Mouse (Mus musculus) embryo, embryonic 9.5 days (tissue): Measurements from ENCODE around the gene Ankrd13b.
A peak's percentile ranks its signal among the peaks of the same experiment; 100 is the strongest.
"Not testable (repeated sequence)": the region's sequence is repeated elsewhere in the genome, so short reads cannot be mapped to it uniquely, and the experiment has no call there.

Source experiments
- DNase-seq: peaks from one replicate; pipeline ENCODE4 v3.0.0-alpha.2; 2017; ENCODE audit errors: extremely low spot score

Ankrd13b gene

DNA sequence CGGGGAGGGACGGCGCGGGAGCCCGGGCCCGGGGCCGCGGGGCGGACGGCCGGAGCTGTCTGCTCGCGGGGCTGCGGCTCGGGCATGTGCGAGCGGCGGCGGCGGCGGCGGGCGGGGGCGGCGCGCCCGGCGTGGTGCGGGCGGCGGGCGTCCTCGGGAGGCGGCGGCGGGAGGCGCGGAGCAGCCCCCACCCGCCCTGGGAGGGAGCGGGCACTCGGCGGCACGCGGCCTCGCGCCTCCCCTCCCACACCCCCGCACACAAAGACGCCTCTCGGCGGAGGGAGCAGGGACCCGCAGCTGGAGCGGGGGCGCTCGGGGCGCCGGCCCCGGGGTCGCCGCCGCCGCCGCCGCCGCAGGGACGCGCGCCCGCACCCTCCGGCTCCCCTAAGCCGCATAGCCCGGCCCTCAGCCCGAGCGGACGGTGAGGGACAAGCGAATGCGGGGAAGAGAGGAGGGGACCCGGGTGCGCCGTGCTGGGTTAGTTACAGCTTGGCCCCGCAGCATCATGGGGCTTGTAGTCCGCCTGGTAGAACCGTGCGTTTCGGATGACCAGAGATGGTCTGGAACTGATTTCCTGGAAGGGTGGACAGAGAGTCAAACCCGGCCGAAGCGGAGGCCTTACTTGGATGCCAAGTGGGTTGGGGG is at the start of gene Ankrd13b:
TSS of gene Ankrd13b (minus strand) at position 88 of the 645 bp plus-strand sequence.
- peak; percentile 85 for DNase-seq

DNA sequence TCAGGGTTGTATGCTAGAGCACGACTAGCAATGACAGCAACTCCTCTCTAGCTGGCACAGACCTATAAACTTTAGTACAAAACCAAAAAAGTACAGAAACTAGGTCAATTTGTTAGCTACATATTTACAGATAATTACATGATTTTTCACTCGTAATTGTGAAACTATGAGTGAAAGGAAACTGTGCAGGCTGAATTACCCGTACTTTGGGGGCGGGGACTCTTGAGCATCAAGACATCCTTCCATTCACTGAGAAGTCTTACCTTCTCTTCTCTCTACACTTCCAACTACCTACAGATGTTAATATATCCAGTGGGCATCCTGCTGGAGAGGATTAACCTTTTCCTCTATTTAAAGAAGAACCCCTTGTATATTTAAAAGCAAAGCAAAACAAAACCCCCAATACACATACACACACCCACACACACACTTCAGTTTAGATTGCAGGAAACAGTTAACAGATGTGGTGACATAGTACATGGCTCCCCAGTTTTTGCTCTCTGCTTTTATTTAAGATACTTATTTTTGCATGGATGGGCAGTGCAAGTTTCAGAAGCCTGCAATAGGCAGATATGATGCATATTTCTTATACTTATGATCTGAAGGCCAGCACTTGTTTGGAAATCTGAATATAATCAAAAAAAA is 42.8 kb upstream of the Ankrd13b start:
- no peak for DNase-seq

- DNase-seq, result no peak
Measured at GRCm38 (mm10) chr11:77530862-77531261, 41.4 kb upstream of the Ankrd13b start.

GRCm38 (mm10) chr11:77529644-77530043 is 40.2 kb upstream of the Ankrd13b start:
- no peak for DNase-seq

GRCm38 (mm10) chr11:77528420-77528819 is 38.9 kb upstream of the Ankrd13b start:
- not testable (repeated sequence) for DNase-seq

DNA sequence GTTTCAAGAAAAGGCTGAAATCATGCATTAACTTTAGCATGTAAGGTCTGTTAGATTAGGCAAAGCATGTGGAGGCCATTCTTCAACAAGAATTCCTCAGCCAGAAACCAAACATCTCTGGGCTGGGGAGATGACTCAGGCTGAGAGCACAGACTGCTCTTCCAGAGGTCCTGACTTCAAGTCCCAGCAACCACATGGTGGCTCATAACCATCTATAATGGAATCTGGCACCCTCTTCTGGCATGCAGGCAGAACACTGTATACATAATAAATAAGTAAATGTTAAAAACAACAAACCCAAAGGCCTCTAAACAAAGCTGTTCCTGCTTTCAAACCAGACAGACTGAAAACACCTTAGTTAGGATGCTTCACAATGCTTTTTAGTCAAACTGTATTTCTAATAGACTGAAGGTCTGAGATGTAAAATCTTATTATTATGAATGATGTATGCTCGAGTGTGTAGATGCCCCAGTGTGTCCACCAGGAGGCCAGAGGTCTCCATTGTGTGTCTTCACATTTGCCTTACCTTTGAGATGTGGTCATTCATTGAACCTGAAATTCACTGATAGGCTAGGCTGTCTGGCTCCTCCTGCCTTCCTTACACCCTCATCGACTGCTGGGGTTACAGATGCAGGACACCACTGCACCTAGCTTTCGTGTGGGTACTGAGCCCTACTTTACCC is 36.5 kb upstream of the Ankrd13b start:
- no peak for DNase-seq

- no peak for DNase-seq
Measured at GRCm38 (mm10) chr11:77520601-77521529, 31.4 kb upstream of the Ankrd13b start.

- no peak for DNase-seq
Measured at GRCm38 (mm10) chr11:77519043-77519442, 29.6 kb upstream of the Ankrd13b start, which contains the start of gene Gm10392. Gene Gm10392, minus strand, starts transcription at chr11:77519198.

- DNase-seq, result no peak
Measured at GRCm38 (mm10) chr11:77518051-77518798, 28.7 kb upstream of the Ankrd13b start.

GRCm38 (mm10) chr11:77516553-77517425 is 27.3 kb upstream of the Ankrd13b start:
- DNase-seq, result no peak

DNA sequence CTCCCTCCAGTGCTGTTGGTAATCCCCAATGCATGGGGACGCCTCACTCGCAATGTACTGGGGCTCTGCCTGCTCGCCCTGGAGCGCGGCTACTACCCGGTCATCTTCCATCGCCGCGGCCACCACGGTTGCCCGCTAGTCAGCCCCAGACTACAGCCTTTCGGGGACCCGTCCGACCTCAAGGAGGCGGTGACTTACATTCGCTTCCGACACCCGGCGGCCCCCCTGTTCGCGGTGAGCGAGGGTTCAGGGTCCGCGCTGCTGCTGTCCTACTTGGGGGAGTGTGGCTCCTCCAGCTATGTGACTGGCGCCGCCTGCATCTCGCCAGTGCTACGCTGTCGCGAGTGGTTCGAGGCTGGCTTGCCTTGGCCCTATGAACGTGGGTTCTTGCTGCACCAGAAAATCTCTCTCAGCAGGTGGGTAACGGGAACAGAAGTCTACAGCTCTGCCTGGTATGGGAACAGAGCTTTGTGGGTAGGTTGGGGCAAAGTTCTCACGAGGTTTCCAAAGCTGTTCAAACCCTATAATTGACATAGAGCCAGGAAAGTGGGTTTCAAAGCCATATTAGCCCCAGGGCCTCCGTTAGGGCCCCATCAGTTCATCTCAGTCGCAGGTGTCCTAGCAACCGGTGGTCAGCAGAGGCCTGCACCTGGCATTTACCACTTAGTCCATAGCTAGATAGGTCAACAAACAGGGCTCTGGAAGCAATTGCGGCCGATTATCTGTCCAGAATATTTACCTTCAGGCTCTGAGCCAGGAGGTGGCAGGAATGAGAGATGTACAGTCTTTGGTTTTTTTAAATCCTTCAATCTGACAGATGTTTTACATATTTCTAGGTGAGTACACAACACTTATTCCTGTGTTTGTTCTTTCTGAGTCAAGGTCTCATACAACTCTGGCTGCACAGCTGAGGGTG is 26.4 kb upstream of the Ankrd13b start, which contains the start of gene Trp53i13:
TSS of gene Trp53i13 (minus strand) at position 344 of the 916 bp plus-strand sequence.
- DNase-seq, result no peak

DNA sequence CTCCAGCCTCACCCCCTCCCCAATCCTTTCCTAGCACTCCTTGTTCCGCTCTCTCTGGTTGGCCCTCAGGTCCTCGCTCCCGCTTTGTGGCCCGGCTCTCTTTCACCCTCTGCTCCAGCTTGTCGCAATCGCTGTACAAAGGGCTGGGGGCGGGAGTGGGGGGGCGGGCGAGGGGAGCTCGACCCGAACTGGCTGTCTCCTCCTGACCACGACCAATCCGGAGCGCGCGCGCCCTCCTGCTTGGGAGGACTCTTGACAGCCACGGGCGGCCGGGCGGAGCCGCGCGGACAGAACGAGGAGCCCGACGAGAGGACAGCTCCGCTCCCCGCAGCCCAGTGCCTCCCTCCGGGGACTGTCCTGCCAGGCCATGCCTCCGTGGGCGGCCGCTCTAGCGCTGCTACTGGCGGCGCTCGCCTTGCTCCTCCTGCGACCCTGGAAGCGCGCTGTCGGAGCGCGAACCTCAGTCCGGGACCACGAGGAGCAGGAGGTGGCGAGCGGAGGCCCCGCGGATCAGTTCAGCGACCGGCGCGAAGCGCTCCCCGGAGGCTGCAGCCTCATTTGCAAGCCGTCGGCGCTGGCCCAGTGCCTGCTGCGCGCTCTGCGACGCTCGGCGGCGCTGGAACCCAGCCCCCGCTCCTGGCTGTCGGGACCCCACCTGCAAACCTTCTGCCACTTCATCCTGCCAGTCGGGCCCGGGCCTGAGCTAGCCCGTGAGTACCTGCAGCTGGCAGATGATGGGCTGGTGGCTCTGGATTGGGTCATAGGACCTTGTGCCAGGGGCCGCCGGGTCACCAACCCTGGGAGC is 25.6 kb upstream of the Ankrd13b start, which contains the start of gene Abhd15:
TSS of gene Abhd15 (plus strand) at position 290 of the 805 bp plus-strand sequence.
- peak; percentile 84 for DNase-seq

DNA sequence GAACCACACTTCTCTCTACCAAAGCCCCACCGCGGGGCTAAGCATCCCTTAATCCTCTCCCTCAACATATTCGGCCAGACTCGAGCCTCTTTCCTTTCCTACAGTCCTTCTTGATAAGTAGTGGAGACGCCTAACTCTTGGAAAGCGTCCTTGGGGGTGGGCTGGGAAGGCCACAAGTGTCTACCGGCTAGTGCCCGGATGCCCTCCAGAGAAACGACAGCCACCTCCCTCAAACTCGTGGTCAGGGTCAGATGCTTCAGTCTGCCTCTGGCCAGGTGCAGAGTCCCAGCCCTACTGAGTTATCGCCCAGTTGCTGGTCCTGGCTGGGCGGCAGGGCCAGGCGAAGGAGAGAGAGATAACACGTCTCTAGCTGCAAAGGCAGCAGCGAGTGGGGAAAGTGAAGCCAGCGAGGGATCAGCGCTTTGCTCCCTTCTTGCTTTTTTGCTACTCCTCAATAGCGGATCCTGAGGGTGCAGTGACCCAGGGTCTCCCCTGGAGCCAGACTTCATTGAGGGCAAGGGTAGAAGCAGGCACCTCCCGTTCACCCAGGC is 24.9 kb upstream of the Ankrd13b start:
- peak; percentile 34 for DNase-seq

DNA sequence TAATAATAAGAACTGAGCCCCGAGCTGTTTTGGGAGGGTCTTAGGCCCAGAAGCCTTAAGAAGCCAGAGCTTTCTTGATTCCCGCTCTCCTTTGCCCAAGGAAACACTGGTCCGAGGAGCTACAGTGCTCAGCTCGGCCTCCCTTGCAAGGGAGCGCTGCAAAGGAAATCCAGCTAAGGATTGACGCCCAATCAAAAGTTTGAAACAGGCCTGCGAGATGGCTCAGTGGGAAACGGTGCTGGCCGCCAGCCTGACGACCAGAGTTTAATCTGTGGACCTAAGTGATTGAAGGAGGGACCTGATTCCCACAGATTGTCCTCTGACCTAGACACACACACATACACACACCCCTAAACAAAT is 24.3 kb upstream of the Ankrd13b start:
- no peak for DNase-seq

- DNase-seq, result peak; percentile 97
Measured at GRCm38 (mm10) chr11:77512891-77513810, 23.7 kb upstream of the Ankrd13b start.

DNA sequence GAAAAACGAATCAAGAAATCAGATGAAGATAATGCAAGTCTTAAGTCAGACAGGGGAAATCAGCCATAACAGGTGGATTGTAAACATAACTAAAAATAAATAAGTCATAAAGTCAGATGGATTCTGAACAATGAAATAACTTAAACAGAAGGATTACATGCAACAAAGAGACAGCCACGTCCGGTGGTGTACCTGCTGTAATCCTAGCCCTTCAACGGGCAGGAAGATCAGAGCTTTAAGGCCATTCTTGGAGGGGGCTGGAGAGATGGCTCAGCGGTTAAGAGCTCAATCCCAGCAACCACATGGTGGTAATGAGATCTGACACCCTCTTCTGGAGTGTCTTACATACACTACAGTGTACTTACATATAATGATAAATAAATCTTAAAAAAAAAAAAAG is 21.9 kb upstream of the Ankrd13b start:
- no peak for DNase-seq
